Mouse (Mus musculus) right cerebral cortex, adult 2 months (tissue): ENCODE results near the gene Sbpl.
"Not testable (repeated sequence)": the region's sequence is repeated elsewhere in the genome, so short reads cannot be mapped to it uniquely, and the experiment has no call there.

Source experiments
- DNase-seq, 2 experiments: peaks; one replicate each; pipeline ENCODE4 v3.0.0; 2021 to 2022; ENCODE audit warnings: low spot score in 2 of 2

The Sbpl gene

GRCm38 (mm10) chr17:23960084-23960738 is 5.1 kb upstream of the Sbpl start:
- DNase-seq = peak; percentile 84 to 87

GRCm38 (mm10) chr17:23950828-23951227 is 4.2 kb downstream of the Sbpl start:
- not testable (repeated sequence) for DNase-seq

- no peak for DNase-seq
Observed at GRCm38 (mm10) chr17:23949068-23949467, 6.0 kb downstream of the Sbpl start.

GRCm38 (mm10) chr17:23947486-23947885 is 7.6 kb downstream of the Sbpl start:
- peak in 1 of 2 experiments; percentile 14 for DNase-seq

GRCm38 (mm10) chr17:23941372-23941771 is 13.7 kb downstream of the Sbpl start, which contains the start of gene Sbp:
TSS of gene Sbp (plus strand) at chr17:23941672.
- no peak for DNase-seq

- DNase-seq = no peak
Observed at GRCm38 (mm10) chr17:23931157-23931556, 23.9 kb downstream of the Sbpl start.

GRCm38 (mm10) chr17:23925090-23925493 is 30.0 kb downstream of the Sbpl start:
- DNase-seq = peak; percentile 55 to 56

- peak; percentile 88 to 91 for DNase-seq
Observed at GRCm38 (mm10) chr17:23924531-23925007, 30.5 kb downstream of the Sbpl start.

GRCm38 (mm10) chr17:23917158-23917557 is 37.9 kb downstream of the Sbpl start, which contains the start of gene Dcpp3:
TSS of gene Dcpp3 (plus strand) at chr17:23917458.
- DNase-seq = not testable (repeated sequence)
